Mouse (Mus musculus) leukemia stem cell, adult 10-12 weeks (primary cell): ENCODE data around the gene Fance. TPM values are rescaled to one million over a fixed set of nuclear protein-coding genes. Genes with fewer than 3 reads are reported as not detected.

Experiments used
- polyA plus RNA-seq: library from polyadenylated mRNA; stranded (reverse); fragments of >175 nt; gene quantifications from 2 replicates; pipeline ENCODE4 v1.2.3, GENCODE M21; 2012; ENCODE audit warnings: low replicate concordance

Fance gene
- polyA plus RNA-seq, result 66.9 and 83.3 TPM in 2 replicates

GRCm38 (mm10) chr17:28313212-28313879 is at the start of gene Fance:
Fance (plus strand) TSS chr17:28313519.

GRCm38 (mm10) chr17:28328366-28328928 is 15.1 kb downstream of the Fance start, which contains the start of gene Rpl10a:
Rpl10a (plus strand) TSS chr17:28328471.

GRCm38 (mm10) chr17:28350466-28351352 is 37.4 kb downstream of the Fance start, which contains the start of gene Tead3:
Tead3 (minus strand) TSS chr17:28350817.

GRCm38 (mm10) chr17:28365122-28365521 is 51.8 kb downstream of the Fance start, which contains the start of gene Tulp1:
Tulp1 (minus strand) TSS chr17:28365222.

Other genes starting within 250 kb of the Fance start
- 0.16 TPM in 1 of 2 replicates, not detected in the other for gene Tcp11, start 232.9 kb upstream of the Fance start, polyA plus RNA-seq
- 0.07 and 0.09 TPM in 2 replicates for gene Scube3, start 171.4 kb upstream of the Fance start, polyA plus RNA-seq
- gene Zfp523, start 136.4 kb upstream of the Fance start, polyA plus RNA-seq, result 12.8 and 19.7 TPM in 2 replicates
- 80.6 and 158 TPM in 2 replicates for gene Def6, start 105.7 kb upstream of the Fance start, polyA plus RNA-seq
- 99.7 and 111 TPM in 2 replicates for gene Ppard, start 80.8 kb upstream of the Fance start, polyA plus RNA-seq
- gene Rpl10a, start 15.0 kb downstream of the Fance start, polyA plus RNA-seq, result 2,107 and 3,547 TPM in 2 replicates
- 0.84 and 1.9 TPM in 2 replicates for gene Tead3, start 37.3 kb downstream of the Fance start, polyA plus RNA-seq
- not detected in 2 replicates for gene Tulp1, start 51.7 kb downstream of the Fance start, polyA plus RNA-seq
- gene Fkbp5, start 204.0 kb downstream of the Fance start, polyA plus RNA-seq, result 9.1 and 13.1 TPM in 2 replicates
- not detected in 2 replicates for gene Armc12, start 217.3 kb downstream of the Fance start, polyA plus RNA-seq
- gene Clpsl2, start 235.9 kb downstream of the Fance start, polyA plus RNA-seq, result not detected in 2 replicates
- gene Clps, start 247.2 kb downstream of the Fance start, polyA plus RNA-seq, result not detected in 2 replicates